Mouse (Mus musculus) CD8-positive naive resting alpha-beta T cell, adult 2 months (primary cell): ENCODE measurements around the gene Tubgcp6.

Experiments used
- DNase-seq, 2 experiments: peaks; one replicate each; pipeline ENCODE4 v3.0.0; 2022; ENCODE audit warnings: low read depth in 2 of 2, low spot score in 2 of 2

The Tubgcp6 gene

DNA sequence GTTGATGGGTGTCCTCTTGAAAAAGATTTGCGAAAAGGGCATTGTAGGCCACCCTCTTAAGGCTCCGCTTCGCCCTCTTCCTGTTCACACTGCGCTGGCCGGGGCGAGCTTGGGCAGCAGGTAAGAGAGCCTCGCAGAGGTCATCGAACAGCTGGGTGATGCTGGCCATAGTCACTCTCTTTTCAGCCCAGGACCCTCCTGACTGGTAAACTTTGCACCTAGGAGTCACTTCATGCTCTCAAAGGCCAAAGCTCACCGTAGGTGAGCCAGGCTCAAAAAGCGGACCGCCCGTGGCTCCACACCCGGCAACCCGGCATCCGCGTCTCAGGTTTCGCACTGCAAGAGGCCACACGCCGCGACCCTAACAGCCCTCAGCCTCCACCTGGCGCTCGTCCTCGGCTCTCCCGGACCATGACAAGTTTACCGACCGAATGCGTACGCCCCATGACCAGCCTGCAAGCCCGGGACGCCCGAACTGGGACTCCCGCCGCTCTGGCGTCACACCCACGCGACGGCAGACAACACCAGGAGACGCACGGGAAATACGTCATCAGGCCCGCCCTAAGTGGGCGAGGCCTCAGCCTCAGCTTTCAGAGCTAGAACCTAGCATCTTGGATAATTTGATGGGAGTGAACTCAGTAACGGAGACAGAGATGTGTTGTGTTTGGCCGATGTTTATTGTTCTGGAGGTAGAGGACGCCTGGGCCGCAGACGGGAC lies at the start of gene Tubgcp6:
Tubgcp6 (minus strand) TSS at position 464 of the 718 bp plus-strand sequence.
- DNase-seq: peak; percentile 79 to 92

- DNase-seq: no peak
Observed at GRCm38 (mm10) chr15:89172276-89172935, 49.5 kb upstream of the Tubgcp6 start.

DNA sequence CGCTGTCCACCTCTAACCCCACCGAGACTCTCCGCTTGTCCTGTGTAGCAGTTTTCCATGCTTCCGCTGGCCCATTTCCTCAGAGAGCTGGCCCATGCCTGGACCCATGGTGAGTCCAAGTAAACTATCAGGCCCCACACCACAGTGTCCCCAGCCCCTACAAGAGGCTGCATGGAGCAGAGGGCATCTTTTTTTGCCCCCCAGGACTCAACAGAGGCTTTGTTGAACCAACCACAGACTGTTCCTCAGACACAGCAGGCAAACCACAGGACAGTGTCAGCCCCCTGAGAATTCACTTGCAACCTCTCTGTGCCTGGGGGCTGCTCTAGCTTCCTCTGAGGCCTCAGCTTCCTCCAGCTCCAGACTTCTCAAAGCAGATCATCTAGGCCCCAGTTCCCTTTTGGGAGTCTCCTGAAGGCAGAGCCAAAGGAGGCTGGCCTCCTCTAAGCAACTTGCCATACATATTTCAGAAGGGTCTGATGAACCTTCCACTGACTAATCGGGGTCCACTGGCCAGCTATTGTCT lies 48.7 kb upstream of the Tubgcp6 start:
- DNase-seq: no peak

DNA sequence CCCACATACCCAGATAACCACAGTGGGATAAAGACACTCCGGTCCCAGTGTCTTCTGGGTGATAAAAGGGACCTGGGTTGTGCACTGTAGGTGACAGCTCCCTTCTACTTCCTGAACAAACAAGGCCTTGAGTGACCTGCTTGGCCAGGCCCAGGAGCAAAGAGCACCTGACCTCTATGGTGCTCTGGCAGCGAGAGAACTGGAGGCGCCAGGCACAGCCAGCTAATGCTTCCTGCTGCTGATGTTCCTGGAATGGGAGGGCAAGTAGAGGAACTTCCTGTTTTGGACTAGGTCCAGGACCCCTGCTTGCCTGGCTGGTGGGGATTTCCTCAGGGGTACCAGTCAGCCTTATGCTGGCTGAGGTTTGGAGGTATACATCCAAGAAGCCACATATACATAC lies 47.2 kb upstream of the Tubgcp6 start:
- no peak for DNase-seq

DNA sequence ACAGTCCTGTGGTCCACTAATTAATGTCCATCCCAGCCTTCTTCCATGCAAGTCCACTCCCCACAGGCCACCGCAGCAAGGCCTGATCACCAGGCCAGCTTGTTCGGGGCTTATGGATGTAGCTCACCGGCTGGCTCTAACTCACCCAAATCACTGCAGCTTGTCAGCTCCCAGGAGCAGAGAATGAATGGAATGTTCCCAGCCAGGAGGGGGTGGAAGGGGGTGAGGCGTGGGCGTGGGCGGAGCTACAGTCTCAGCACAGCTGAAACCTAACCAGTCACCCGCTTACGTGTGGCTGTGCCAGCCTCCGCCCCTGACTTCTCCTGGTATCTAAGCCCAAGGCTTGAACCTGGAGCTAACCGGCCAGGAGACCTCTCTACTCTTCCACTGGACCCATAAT lies 46.5 kb upstream of the Tubgcp6 start:
- no peak for DNase-seq

DNA sequence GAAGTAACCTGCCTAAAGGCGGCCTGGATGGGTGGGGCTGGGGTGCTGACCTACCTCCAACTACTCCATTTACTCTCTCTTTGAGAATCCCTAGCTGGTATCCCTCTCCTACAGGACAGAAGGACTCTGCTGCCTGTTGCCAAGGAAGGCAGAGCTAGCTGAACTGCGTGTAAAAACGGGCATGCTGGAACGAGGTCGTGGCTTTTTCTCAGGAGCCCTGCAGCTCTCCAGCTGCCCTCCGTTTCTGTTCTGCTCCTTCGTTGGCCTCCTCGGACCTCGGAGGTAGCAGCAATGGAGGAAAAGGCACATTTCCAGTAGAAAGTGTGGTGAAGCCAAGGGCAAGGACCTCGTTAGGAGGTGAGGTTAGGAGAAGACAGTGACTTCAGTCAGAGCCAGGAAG lies 46.0 kb upstream of the Tubgcp6 start:
- no peak for DNase-seq

- DNase-seq: no peak
Observed at GRCm38 (mm10) chr15:89165478-89165877, 42.6 kb upstream of the Tubgcp6 start.

- DNase-seq: no peak
Observed at GRCm38 (mm10) chr15:89161397-89161796, 38.5 kb upstream of the Tubgcp6 start.

DNA sequence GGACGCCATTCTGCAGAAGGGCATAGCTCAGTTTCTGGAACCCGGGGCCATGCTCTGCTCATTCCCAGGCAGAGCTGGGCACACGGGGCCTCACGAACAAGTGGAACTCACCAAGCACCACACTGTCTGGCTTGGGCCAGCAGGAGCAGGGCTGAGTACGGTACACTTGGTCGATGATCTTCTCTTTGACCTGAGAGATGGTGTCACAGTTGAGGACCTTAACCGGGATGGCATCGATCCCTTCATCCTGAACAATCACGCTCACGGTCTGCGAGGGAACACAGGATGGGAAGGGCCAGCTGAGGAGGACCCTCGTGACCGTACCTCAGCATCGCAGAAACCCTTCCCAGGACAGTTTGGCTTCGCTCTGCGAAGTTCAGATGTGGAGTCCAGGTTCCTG lies 35.6 kb upstream of the Tubgcp6 start:
- no peak for DNase-seq

DNA sequence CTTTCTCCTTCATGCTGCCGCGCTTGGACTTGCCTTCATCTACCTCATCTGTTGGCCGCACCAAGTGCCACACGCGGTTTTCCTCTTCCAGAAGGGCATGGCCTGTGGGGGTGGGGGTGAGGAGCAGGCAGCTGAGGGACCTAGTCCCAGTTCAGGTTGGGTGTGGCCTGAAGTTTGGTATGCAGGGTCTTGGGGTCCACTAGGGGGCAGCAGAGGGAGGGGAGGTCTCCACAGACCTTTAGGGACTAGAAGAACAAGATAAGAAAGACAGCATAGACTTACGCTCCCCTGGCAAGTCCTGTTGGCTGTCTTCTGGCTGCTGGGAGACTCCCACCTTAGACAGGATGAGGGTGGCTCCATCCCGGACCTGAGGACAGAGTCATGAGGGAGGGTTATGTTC lies 35.0 kb upstream of the Tubgcp6 start:
- DNase-seq: peak; percentile 64 to 70

- DNase-seq: no peak
Observed at GRCm38 (mm10) chr15:89152312-89152711, 29.4 kb upstream of the Tubgcp6 start.

- DNase-seq: no peak
Observed at GRCm38 (mm10) chr15:89150041-89150390, 27.1 kb upstream of the Tubgcp6 start.

- DNase-seq: peak in 1 of 2 experiments; percentile 39
Observed at GRCm38 (mm10) chr15:89149271-89150040, 26.5 kb upstream of the Tubgcp6 start, which contains the start of gene Mapk11. TSS of gene Mapk11 (minus strand) at chr15:89149628.

DNA sequence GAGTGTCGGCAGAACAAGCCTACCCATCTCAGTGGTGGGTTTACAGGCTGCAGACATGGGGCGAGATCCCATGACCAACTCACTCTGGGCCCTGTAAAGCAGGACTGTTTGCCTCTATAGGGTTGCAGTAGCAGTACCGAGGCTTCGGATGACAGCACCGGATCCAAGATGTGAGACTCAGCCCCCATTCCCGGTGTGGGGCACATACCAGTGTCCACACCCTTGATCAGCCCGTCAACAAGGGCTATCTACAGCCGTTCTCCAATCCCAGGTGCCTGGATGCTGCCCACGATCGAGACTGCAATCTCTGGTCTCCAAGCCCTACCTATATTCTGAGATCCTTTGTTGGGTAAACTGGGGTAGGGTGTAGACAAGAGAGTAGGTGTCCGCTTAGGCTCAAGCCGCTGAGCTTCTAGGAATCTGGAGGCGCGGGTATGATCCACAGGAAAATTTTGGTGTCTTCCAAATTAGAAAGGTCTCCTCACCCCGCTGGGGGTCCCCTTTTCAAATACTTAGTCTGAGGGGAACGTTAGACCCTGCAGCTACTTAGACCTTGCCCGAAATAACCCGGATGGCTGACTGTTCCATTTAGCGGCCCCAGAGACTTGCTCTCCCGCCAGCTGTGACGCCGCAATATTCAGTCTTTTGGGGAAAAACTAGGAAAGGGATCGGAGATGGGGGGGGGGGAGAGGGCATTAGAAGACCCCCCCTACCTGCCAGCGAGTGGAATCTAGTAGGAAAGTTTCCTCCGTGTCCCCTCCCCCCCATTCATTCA lies 25.8 kb upstream of the Tubgcp6 start:
- DNase-seq: no peak

DNA sequence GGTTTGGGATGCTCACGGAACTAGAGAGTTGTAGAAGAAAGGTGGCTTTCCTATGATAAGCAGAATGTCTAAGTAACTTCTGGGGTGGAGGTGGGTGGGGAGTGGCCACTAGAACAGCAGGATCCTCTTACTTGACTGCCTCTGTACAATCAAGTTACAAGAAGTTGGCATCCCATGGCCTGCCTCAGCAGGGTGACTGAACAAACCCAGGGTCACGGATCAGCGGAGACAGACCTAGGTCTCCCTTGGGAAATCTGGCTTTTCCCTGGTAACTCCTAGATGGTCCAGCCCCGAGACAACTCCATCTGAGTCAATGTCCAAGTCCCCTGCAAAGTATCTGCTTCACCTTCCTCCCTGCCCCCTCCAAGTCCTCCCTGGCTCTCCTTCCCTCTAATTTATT lies 25.0 kb upstream of the Tubgcp6 start:
- DNase-seq: no peak

GRCm38 (mm10) chr15:89147456-89147855 lies 24.5 kb upstream of the Tubgcp6 start:
- DNase-seq: no peak

GRCm38 (mm10) chr15:89147024-89147423 lies 24.1 kb upstream of the Tubgcp6 start:
- DNase-seq: peak; percentile 40 to 56

DNA sequence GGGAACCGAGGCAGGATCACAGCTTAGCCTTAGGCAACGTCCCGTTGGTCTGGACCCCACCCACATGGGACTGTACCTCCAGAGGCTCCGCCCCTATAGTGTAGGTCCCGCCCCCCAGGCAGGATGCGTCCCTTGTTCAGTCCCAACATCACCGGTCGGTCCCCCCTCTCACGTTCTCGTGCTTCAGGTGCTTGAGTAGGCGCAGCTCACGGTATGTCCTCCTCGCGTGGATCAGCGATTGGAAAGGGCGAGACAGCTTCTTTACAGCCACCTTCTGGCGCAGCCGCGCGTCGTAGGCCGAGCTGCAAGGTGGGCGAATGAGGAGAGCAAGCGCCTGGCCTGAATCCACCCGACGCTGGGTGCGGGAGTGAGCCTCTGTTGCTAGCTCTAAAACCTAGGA lies 23.6 kb upstream of the Tubgcp6 start:
- peak in 1 of 2 experiments; percentile 42 for DNase-seq

DNA sequence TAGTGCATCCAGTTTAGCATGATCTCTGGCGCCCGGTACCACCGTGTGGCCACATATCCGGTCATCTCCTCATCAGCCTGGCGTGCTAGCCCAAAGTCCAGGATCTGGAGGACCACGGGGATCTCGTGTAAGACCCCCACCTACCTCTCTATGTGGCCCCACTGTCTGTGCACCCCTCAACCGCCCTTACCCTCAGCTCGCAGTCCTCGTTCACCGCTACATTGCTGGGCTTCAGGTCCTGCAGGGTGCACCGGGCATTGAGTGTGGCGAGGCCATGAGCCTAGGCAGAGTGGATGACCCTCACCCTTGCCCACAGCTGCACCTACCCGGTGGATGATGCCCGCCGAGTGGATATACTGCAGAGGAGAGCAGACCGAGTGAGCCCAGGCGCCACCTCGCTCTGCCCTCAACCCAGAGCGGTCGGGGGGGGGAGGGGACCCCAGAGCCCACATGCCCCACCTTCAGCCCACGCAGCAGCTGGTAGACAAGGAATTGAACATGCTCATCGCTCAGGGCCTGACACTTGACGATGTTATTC lies 23.0 kb upstream of the Tubgcp6 start:
- no peak for DNase-seq

GRCm38 (mm10) chr15:89144965-89145364 lies 22.1 kb upstream of the Tubgcp6 start:
- no peak for DNase-seq

DNA sequence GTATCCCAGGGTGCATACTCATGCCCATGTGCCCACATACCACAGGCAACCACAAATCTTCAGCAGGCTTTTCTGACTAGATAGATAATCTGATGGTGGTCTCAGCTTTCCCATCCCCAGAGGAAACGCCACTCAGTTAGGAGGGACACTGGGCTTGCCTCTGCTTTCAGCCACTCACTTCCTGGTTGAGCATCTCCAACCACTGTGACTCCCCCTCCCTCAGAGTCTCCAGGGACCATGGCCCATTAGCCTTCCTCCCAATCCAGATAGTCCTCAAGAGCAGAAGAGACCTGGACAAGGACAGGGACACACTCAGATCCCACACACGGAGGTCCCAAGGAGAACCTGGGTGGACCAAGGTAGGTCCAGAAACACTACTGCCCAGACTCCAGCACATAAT lies 20.2 kb upstream of the Tubgcp6 start:
- DNase-seq: no peak
